In the genomic region with DNA sequence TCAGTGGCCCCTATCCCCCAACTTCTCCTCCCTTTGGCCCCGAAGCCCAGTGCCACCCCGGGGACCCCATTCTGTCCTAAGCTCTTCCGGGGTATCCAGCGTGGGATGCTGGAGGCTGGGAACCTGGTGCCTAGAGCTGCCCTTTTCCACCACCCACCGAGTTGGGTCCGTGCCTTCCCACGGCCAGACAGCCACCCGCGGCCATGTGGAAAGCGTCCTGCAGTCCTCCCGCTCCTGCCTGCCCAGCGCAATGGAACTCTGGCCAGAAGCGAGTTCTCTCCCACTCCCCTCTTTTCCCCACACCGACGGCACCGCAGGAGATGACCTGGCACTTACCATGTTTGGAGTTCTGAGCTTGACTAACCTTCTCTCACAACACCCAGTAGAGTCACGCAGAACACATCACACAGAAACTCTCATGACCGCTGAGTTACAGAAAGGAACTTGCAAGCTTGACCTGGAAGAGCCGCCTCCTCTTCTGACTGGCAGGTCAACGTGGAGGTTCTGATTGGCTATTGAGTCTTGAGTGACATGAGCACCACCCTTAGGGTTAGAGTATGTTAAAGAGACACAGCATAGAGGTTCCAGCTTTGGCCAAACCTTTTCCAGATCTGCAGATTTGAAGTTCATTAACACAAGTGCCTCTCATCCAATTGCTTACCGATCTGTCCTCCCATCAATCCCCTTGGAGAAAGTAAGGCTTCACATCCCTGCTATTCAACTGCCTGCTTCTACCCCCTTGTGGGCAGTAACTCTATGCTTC, we compare ENCODE assay signal across 8 mouse cellular contexts. TPM values are rescaled to one million over a fixed set of nuclear protein-coding genes. Genes with fewer than 3 reads are reported as not detected.
DNase-seq lines count a peak whose midpoint lies in the region; ATAC-seq and TF ChIP-seq lines count a peak whose summit lies in the region.
"Not testable (repeated sequence)": the region's sequence is repeated elsewhere in the genome, so short reads cannot be mapped to it uniquely, and the experiment has no call there.

A gene (minus strand): TSS at position 436 of the 763 bp plus-strand sequence.

- TF ChIP-seq POLR2A in olfactory bulb, adult 2 months (IDR thresholded peaks at IDR 0.05; ENCODE audit: insufficient read depth, low read depth, low read length) = not testable (repeated sequence)

- H3K27ac ChIP-seq in hindbrain, embryonic 12.5 days; lung, embryonic 15.5 days; olfactory bulb, adult 2 months (ENCODE audit: insufficient read depth, low read depth, low read length): not testable (repeated sequence)

- not testable (repeated sequence) for H3K36me3 ChIP-seq in hindbrain, embryonic 12.5 days; lung, embryonic 15.5 days

- peak; percentile 80 for DNase-seq in NIH3T3 (ENCODE audit: low read depth)
- peak; percentile 73 to 78 for DNase-seq in cerebellum, postnatal 14 days
- DNase-seq in frontal cortex, postnatal 25 days (ENCODE audit: low spot score in 2 of 2) = peak; percentile 47 to 61
- DNase-seq in layer of hippocampus, adult 9-11 months = peak; percentile 92
- peak; percentile 70 for DNase-seq in thymus, postnatal 0 days (ENCODE audit: low spot score)

- H3K4me2 ChIP-seq in hindbrain, embryonic 12.5 days (replicated peaks) = peak within 1 kb of the TSS; percentile 48
- peak within 1 kb of the TSS; percentile 42 for H3K4me2 ChIP-seq in lung, embryonic 15.5 days

- not testable (repeated sequence) for H3K27me3 ChIP-seq in hindbrain, embryonic 12.5 days; lung, embryonic 15.5 days

- not testable (repeated sequence) for H3K9me3 ChIP-seq in hindbrain, embryonic 12.5 days (replicated peaks); lung, embryonic 15.5 days

- peak within 1 kb of the TSS; percentile 43 for H3K4me3 ChIP-seq in hindbrain, embryonic 12.5 days
- peak within 1 kb of the TSS; percentile 45 for H3K4me3 ChIP-seq in lung, embryonic 15.5 days
- peak within 1 kb of the TSS; percentile 46 for H3K4me3 ChIP-seq in olfactory bulb, adult 2 months (ENCODE audit: insufficient read depth, low read depth, low read length)

- not testable (repeated sequence) for ATAC-seq in hindbrain, embryonic 12.5 days (ENCODE audit: low FRiP score); lung, embryonic 15.5 days (ENCODE audit: borderline replicate concordance, extremely low read depth, low FRiP score, low TSS enrichment)

- peak within 1 kb of the TSS; percentile 59; the same call in 1 of the 2 replicates for H3K9ac ChIP-seq in hindbrain, embryonic 12.5 days
- H3K9ac ChIP-seq in lung, embryonic 15.5 days = peak within 1 kb of the TSS; percentile 46

- not testable (repeated sequence) for TF ChIP-seq CTCF in olfactory bulb, adult 2 months (IDR thresholded peaks at IDR 0.05; ENCODE audit: insufficient read depth, low read depth, low read length)

- WGBS in hindbrain, embryonic 12.5 days = 2% methylated on average over 18 of the region's 21 CpGs
- 4% methylated on average over 18 of the region's 21 CpGs for WGBS in lung, embryonic 15.5 days
- WGBS in olfactory bulb, adult 2 months = 0% methylated on average over 18 of the region's 21 CpGs

- H3K4me1 ChIP-seq in hindbrain, embryonic 12.5 days; lung, embryonic 15.5 days; olfactory bulb, adult 2 months (ENCODE audit: control insufficient read depth, insufficient read depth, low read length): not testable (repeated sequence)

RNA-seq across cellular contexts. Expression of the gene that starts here (rescaled TPM):
- polyA plus RNA-seq in hindbrain, embryonic 12.5 days (2016; fragmentation: Nextera tagmentation; extraction: Ambion mirVana) = 34.5 and 35.5 TPM in 2 replicates
- 37.5 and 38.3 TPM in 2 replicates for polyA plus RNA-seq in lung, embryonic 15.5 days (2015; fragmentation: Nextera tagmentation; extraction: Ambion mirVana)
- not detected in 2 replicates for polyA plus RNA-seq in olfactory bulb, adult 2 months (2012; ENCODE audit: insufficient read depth, insufficient read length, low replicate concordance, missing spikeins)
- polyA plus RNA-seq in thymus, postnatal 0 days (2015; fragmentation: Nextera tagmentation; extraction: Ambion mirVana) = 25.3 and 28.5 TPM in 2 replicates
